Mouse (Mus musculus): Measurements from ENCODE around the gene Cdh12.
A peak's percentile ranks its signal among the peaks of the same experiment; 100 is the strongest.
"Not testable (repeated sequence)": the region's sequence is repeated elsewhere in the genome, so short reads cannot be mapped to it uniquely, and the experiment has no call there.

The Cdh12 gene

GRCm38 (mm10) chr15:20448861-20449663, at the start of gene Cdh12:
Gene Cdh12 (plus strand): TSS chr15:20449265.
- DNase-seq: peak in 1 of 2 experiments; percentile 5

DNA sequence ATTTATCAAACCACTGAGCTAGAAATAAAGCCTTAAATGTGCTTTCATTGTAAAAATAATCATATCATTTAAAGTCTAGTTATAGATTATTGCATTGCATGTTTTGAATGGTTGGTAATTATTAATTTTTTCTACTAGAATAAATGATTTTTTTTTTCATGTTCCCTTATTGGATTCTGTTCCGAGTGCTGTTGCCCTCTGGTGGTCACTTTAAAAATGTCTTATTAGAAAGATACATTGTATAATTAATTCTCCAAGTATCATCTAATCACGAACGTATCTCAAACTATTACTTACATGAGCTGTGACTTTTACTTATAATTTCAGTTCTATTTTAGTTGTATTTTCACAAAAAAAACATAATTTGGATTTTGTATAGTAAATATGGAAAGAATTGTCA, 45.5 kb upstream of the Cdh12 start:
- DNase-seq: no peak

- no peak for DNase-seq
These were observed 35.7 kb upstream of the Cdh12 start for GRCm38 (mm10) chr15:20413397-20413796.

DNA sequence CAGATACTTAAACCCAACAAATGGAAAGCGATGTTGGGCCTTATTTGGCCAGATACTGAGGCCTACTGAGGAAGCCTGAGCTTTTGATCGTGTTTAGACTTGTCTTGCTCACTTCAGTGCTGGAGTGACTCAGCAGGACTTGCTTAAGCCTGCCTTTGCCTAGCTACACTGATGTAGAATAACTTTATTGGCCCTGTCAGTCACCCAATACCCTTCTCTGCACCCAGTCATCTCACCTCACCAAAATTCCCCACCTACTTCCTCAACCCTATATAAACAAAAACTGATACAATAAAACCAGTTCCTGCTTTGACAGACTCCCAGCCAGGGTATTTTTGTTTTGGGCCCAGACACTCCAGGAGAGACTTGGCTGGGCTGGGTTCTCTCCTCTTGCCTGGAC, 12.7 kb upstream of the Cdh12 start:
- no peak for DNase-seq

DNA sequence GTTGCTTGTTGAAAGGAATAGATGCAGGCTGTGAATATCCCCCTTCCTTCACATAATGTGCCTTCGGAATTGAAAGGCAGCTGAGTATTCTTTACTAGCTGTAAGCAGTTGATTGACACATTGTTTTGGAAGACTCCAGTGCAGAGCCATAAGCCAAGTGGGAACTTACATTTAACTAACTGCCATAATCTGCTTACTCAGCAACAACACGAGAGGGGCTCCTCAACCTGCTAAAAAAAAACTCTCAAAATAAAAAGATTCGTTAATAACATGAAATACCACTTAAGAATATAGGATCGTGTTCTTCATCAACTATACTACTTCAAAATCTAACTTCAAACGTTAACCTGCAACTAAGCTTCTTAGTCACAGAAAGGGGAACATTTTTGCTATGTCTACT, 1.5 kb downstream of the Cdh12 start:
- DNase-seq: no peak

GRCm38 (mm10) chr15:20458508-20458907, 9.4 kb downstream of the Cdh12 start:
- no peak for DNase-seq

GRCm38 (mm10) chr15:20462500-20462899, 13.4 kb downstream of the Cdh12 start:
- DNase-seq: no peak

- DNase-seq: no peak
These were observed 14.5 kb downstream of the Cdh12 start for GRCm38 (mm10) chr15:20463601-20464000.

DNA sequence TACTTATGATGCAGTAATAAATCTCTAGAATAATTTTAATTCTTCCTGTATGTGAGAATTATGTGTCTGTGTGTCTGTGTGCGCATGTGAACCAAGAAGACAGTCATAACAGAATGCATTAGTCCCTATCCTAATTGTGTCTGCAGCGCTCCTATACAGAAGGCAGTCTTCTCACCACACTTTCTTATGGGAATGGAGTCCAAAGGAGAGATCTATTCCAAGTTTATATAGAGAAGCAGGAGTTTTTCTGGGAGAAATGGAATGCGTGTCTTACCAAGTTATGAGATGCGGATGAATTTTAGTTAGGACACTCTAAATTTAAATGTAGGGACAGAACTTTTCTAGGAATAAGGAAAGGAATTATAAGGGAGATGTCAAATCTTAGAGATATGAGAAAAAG, 101.9 kb downstream of the Cdh12 start:
- DNase-seq: no peak

GRCm38 (mm10) chr15:20571012-20571411, 121.9 kb downstream of the Cdh12 start:
- DNase-seq: no peak

- no peak for DNase-seq
These were observed 133.6 kb downstream of the Cdh12 start for GRCm38 (mm10) chr15:20582567-20583075.

- DNase-seq: no peak
These were observed 142.5 kb downstream of the Cdh12 start for GRCm38 (mm10) chr15:20591599-20591998.

GRCm38 (mm10) chr15:20605751-20606150, 156.7 kb downstream of the Cdh12 start:
- not testable (repeated sequence) for DNase-seq

DNA sequence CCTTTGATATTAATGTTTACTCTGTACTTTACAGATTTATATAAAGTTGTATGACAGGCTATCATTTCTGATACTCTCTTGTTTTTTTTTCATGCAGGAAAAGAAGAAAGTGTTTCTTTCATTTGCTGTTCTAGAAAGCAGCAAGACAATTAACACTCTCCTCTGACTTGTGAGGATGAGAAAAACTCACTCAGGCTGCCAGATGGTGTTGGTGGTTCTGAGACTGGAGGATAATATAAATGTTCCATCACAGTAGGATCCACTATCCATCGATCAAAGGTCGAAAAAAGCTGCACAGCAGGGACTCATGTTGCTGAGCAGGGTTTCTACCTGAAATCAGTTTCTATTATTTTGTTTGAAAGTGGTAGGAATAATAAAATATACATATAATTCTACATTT, 185.5 kb downstream of the Cdh12 start:
- DNase-seq: no peak

GRCm38 (mm10) chr15:20639155-20639554, 190.1 kb downstream of the Cdh12 start:
- DNase-seq: no peak

GRCm38 (mm10) chr15:20642905-20643414, 193.9 kb downstream of the Cdh12 start:
- DNase-seq: no peak

GRCm38 (mm10) chr15:20660221-20660620, 211.2 kb downstream of the Cdh12 start:
- DNase-seq: no peak

DNA sequence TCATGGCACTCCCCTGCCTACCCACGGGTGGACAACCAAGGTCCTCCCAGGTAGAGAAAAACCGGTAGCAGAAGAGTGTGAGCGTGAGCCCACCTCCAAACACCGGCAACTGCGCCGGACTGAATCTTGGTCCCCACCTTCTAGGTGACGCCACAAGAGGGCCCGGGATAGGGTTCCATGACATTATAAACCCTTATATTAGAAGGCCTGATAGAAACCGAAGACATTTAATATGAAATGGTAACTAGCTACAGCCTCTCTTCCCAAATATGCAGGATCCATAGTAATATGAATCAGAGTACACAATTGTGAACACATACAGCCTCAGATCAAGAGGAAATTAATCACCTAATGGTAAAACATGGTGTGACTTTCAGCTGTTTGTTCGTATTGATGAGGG, 217.6 kb downstream of the Cdh12 start, which contains the start of gene Acot10:
TSS of gene Acot10 (minus strand) at position 101 of the 400 bp plus-strand sequence.
- no peak for DNase-seq

DNA sequence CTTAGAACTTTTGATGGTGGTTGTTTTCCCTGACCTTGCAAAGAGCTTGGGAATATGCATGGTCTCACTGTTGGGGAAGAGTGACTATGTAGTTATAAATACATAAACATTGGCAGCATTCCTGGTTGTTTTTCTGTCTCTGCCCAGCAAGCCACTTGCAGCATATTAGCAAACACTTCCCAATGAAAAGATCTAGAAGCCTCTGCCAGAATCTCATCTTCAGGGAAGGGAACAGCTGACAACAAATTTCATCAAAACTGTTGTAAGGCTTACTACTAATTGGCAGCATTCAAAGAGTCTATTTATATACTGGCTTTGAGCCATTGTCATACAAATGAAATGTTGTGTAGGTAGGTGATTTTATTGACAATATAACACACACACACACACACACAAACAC, 218.3 kb downstream of the Cdh12 start:
- no peak for DNase-seq

GRCm38 (mm10) chr15:20667989-20668388, 218.9 kb downstream of the Cdh12 start:
- DNase-seq: no peak

DNA sequence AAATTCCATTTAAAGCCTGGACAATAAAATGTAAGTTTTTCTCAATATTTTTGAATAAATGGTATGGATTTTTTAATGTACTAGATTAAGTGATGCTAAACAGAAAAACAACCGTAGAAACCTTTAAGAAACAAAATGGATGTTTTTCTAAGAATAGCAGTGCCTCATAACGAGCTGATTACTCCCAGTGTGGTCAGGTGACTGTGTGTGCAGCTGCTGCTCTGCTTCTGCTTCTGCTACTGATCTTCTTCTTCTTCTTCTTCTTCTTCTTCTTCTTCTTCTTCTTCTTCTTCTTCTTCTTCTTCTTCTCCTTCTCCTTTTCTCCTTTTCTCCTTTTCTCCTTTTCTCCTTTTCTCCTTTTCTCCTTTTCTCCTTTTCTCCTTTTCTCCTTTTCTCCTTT, 220.4 kb downstream of the Cdh12 start:
- DNase-seq: not testable (repeated sequence)

DNA sequence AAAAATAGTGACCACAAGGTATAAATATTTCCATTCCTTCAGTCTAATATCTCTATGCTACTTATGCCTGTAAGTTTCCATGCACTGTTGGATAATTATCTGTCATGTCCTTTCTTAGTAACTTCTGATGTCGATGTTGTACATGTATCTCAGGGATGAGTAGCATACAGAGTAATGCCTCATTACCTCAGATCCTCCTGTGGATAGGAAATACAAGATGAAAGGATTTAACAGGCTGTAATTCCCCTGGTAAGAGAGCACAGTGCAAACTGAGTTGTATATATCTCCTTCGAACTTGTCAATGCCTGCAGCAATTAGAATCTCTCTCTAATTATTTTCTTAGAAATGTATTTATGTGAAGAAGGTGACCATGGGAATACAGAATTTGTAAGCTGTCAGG, 233.7 kb downstream of the Cdh12 start:
- DNase-seq: no peak

- DNase-seq: no peak
These were observed 235.1 kb downstream of the Cdh12 start for GRCm38 (mm10) chr15:20684200-20684599.

GRCm38 (mm10) chr15:20696229-20696628, 247.2 kb downstream of the Cdh12 start:
- no peak for DNase-seq

Data from cerebellum, postnatal 36 days (tissue).